Mouse (Mus musculus): ENCODE results near the gene Msmp.
"Not testable (repeated sequence)": the region's sequence is repeated elsewhere in the genome, so short reads cannot be mapped to it uniquely, and the experiment has no call there.

Gene Msmp

DNA sequence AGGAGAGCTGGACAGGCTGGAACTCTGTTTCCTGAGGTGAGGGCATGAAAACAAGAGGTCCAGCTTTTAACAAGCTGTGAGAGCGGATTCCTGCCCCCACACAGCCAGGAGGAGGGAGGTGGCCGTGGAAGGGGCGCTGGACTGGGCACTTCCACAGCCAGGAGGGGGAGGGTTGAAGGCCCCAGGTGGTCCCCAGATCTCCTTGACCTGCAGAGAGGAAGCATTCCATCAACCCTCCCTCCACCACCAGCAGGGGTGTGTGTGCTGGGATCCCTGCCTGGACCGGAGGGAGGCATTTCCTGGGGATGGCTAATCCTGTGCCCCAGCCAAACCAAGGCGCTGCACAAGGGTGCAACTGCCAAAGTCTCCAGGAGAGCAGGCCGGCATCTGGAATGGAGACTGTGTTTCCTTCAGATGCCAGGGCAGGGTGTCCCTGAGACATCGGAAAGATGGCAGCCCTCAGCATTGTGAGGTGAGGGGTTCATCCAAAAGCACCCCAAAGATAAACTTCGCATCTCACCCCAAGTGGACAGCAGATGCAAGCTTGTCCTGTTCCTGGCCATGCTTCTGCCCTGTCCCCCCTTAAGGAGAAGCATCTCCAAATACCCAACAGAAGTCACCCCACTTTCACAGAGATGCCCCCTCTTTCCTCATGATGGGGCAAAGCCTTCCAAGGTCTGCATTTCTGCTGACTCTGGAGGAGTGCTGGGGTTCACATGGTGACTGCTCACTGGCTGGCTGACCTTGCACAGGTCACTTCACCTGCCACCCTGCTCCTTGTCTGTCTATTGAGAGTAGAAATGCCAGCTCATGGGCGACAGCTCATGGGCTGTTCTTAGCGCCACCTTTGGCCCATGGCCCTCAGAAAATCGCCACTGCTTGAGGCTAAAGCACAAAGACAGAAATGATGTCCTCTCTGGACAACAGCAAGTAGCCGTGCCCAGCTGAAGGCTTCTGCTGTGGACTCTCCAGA is at the start of gene Msmp:
Gene Msmp, minus strand, starts transcription at position 51 of the 973 bp plus-strand sequence.
- no peak for DNase-seq

DNA sequence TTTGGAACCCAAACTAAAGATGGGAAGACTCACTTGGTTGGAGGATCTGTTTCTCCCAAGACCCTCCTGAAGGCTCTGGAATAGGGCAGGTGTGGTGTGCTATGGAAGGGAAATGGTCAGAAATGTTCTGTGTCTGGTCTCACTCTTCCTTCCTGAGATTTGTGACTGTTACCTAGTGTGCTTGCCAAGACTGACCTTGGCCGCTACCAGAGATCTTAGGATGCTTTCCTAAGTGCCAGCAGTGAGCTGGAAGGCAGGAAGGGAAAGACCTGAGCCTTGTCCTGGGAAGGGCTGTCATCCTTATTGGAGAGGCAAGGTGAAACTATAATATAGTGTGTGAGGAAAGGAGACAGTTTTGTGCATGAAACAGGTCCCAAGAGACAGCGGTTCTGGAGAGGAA is 49.4 kb upstream of the Msmp start:
- DNase-seq: no peak

DNA sequence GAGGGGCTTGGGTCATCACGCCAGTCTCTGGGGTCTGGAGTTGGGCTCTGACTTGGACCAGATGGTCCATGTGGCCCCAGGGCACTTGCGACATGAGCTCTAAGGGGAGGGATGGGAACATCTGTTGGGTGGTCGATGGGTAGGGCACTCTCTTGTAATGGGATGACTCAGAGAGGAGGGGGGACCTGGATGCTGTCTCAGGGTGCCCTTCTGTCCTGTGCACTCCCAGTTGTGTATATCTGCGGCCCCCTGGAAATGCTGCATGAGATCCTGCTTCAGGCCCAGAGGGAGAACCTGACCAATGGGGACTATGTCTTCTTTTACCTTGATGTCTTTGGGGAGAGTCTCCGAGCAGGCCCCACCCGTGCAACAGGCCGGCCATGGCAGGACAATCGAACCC is 49.0 kb upstream of the Msmp start:
- DNase-seq: no peak

DNA sequence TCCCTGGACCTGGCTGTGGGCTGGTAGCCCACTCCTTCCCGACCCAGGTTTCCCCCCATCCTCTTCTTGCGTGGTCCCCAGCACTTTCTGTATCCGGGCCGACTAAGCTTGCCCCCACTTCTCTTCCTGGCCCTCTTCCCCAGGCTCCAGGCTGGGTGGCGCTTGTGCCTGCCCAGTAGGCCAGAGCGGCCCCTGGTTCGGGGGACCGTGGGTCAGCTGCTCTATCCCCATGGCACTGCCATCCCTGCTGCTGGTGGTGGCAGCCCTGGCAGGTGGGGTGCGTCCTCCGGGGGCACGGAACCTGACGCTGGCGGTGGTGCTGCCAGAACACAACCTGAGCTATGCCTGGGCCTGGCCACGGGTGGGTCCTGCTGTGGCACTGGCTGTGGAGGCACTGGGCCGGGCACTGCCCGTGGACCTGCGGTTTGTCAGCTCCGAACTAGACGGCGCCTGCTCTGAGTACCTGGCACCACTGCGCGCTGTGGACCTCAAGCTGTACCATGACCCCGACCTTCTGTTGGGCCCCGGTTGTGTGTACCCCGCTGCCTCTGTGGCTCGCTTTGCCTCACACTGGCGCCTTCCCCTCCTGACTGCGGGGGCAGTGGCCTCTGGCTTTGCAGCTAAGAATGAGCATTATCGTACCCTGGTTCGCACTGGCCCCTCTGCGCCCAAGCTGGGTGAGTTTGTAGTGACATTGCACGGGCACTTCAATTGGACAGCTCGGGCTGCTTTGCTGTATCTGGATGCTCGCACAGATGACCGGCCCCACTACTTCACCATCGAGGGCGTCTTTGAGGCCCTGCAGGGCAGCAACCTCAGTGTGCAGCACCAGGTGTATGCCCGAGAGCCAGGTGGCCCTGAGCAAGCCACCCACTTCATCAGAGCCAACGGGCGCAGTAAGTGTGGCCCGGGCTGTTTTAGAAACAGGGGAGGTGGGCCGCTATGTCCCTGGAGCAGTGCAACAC is 47.9 kb upstream of the Msmp start:
- DNase-seq: no peak

DNA sequence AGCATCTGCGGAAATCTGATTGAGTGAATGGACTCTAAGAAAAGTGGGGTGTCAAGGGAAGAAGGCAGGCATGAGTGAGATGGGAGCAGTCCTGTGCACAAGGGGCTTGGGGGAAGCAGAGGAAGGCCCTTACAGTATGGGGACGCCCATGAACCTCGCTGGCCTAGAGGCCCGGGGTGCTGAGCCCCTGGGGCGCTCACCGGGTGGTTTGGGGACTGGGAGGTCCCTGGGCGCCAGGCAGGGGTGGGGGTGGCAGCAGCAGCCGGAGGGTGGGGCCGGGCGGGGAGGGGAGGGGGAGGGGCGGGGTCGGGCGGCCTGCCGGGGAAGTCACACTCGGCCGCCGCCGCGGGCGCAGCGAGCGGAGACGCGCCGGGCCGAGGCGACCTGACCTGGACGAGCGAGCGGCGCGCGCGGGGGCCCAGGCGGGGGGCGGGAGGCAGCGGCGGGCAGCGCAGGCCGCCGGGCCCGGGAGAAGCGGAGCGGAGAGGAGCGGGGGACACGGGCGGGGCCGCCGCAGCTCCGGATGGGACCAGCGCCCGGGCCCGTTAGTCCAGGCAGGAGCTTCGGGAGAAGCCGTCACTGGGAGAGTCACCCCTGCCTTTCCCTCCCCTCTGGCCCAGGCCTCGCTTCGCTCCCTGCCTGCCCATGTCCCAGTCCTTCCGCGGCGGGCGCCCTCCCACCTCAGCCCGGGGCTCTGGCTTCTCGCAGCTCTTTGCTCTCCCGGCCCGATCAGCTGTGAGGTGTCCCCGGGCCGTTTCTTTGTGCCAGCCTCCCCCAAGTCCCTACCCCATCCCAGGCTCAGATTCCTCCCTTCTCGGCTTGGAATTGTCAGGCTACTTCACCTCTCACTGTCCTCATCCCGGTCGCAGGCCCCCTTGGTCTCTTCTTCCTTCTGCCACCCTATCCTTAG is 47.0 kb upstream of the Msmp start, which contains the start of gene Npr2:
Gene Npr2, plus strand, starts transcription at position 890 of the 910 bp plus-strand sequence.
- no peak for DNase-seq

DNA sequence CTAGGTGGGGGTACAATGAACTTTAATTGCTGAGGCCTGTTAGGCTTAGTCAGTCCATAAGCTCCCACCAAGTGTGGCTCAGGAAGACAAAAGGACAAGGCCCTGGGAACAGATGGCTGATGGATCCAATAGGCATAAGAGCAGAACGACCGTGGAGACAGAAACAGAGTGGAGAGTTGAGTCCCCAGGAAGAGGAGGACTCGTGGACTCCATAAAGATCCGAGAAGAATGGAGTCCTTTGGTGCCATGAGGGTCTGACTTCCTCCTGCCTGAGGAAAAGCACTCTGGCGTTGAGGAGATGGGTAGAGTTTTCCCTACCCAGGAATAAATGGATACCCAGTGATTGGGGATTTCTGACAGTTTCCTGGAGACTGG is 46.4 kb upstream of the Msmp start:
- no peak for DNase-seq

DNA sequence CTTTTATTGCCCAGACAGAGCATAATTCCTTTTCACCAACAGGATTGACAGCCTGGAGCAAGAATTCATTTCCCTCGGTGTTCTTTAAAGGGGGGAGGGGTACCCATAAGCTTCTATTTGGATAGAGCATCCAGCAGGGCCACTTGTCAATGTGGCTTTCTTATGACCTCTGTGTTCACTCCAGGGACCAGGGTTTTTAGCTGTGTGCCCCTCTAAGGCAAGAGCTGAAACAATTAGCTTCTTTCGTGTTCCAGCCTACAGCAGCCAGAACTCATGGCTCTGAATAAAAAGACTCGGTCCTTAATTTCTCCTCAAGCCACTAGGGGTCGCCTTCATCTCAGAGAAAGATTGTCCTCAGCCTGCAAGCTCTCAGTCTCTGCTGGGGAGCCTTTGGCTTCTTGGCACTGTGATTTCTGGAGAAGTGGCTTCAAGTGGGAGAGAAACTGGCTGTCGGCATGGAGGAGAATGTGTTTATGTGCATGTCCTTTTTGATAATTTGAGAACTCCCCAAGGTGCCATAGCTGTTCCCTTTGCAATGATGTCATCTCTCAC is 45.8 kb upstream of the Msmp start:
- DNase-seq: peak in 1 of 2 experiments; percentile 67

DNA sequence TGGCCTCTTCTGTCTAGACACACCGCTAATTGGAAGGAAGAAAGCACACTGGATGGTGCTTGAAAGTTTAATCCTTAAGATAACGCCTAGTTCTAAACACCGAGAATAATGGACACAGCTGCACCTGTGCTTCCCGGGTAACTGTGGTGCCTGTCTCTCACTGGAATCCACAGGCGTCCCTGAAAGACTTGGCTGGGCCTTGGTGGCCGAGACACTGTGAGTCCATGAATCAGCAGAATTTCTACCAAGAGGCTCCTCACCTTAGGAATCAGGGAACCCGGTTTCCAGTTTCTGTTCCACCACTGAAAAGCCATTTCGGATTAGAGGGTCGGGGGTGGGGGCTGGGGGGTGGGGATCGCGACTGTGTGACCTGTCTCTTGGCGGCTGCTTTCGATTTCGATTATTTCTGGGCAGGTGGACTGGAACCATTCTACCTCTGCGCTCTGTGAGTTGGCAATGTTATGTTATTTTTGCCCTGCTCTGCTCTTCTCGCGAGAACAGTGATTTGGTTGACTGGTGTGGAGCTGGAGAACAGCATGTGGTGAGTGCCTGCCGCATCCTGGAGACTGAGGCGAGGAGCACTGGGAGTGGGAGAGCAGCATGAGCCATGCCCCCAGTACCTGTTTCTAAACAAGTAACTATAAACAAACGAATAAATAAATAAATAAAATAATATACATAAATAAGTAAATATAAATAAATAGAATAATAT is 45.0 kb upstream of the Msmp start:
- DNase-seq: no peak

DNA sequence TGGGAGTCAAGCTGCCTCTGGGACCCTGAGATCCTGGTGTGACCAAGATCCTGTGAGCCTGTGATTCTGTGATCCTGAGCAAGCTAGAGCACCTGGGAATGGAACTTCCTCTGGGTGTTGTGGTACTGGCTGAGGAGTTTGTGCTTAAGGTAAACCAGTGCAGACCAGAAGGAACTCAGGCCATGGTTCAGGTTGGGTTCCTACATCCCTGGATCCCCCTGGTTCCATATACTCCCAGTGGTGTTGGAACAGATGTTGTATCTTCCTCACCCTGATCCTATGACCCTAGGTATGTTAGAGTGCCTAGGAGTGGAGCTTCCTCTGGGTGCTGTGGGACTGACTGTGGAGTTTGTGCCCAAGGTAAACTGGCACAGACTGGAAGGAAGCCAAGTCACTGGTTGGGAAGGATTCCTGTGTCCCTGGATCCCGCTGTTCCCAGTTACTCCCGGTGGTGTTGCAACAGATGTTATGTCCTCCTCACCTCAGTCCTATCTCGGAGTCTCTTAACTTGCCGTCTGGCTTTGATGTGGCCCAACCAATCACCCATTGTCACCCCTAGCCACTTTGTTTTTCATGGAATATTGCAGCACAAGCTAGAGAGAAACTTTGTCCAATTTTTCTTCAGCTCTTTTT is 36.0 kb upstream of the Msmp start:
- no peak for DNase-seq

DNA sequence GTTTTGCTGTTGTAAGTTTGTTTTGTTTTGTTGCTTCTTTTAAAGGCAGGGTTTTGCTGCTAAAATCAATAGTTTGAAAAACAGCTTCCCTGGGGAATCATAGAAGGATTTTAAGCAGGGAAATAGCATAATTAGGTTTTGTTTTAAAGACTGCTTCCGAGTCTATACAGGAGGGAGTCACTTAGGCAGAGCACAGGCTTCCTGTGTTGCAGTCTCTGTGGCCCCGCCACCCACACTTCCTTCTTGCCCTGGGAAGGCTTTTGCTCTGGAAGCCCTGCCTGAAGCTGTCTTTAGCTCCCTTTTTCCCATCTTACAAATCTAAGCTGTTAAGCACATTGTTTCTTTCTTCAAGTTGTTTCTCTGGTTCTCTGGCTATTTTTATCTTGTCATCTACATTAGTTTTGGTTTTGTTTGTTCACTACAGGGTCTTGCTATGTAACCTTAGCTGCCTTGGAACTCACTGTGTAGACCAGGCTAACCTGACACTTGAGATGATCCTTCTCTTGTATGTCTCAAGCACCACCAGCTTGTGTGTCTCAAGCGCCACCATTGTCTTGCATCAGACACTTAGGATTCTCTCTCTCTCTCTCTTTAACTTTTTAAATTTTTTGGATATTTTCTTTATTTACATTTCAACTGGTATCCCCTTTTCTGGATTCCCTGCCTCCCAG is 28.9 kb upstream of the Msmp start:
- DNase-seq: no peak

DNA sequence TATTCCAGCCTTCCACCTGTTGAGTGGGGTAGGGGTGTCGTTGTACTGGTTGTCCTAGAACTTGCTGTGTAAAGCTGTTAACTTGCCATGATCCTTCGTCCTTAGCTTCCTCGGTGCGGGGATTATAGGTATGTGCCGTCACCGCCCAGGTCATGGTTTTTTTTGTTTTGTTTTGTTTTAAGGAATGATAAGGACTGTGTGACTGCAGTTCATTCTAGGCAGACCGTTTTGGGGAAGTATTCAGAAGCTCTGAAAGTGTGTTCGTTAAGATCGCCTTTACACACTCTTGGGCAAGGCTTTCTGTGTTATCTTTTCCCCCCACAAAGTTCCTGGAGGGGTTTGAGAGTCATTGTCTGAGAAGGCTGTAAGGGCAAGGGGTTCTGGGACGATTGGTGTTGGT is 28.2 kb upstream of the Msmp start:
- DNase-seq: no peak

DNA sequence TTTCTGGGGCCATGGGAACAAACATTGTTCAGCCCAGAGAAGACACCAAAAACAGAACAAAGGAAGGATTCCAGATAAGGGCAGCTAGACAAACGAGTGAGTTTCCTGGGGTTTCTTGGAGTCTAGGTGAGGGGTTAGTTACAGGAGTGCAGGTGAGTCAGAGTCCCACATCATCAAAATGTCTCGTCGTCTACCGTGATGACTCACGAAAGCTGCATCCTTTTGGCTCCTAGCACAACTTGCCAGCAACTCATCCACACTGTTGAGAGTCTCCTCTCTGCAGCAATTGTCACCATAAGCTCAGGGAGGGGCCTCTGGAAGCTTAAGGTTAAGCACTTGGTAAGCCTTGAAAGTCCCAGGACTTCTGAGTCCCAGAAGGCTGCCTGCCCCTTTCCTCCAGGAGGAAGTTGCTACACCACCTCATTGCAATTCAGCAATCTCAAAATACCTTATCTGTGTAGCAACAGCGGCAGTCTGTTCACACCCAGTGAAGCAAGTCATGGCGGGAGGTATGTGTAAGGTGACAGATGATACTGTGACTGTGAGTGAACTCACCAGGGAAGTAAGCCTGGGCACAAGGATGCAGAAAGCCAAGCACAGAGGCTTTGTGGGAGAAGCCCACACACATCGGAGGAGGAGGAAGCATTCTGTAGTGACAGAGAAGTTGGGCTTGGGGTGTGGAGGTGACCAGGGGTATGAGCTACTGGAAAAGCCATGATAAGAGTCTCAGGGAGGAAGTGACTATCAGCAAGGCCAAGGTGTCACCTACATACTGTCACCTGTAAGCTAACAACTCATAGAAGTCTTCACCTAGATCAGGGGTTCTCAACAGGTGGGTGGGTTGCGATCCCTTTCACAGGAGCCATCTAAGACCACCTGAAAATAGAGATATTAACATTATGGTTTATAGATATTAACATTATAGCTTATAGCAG is 20.7 kb upstream of the Msmp start:
- no peak for DNase-seq

DNA sequence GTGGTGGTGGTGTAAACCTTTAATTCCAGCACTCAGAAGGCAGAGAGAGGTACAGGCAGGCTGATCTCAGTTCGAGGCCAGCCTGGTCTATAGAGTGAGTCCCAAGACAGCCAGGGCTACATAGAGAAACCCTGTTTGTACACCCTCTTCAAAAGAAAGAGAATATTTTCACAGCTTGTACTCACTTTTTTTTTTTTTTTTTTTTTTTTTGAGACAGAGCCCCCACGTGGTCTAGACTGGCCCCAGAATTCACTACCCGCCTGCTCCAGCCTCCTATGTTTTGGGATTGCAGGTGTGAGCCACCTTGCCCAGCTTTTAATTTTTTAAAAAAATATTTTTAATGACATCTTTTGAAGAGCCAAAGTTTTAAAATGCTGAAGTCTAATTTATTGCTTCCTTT is 19.8 kb upstream of the Msmp start:
- no peak for DNase-seq

DNA sequence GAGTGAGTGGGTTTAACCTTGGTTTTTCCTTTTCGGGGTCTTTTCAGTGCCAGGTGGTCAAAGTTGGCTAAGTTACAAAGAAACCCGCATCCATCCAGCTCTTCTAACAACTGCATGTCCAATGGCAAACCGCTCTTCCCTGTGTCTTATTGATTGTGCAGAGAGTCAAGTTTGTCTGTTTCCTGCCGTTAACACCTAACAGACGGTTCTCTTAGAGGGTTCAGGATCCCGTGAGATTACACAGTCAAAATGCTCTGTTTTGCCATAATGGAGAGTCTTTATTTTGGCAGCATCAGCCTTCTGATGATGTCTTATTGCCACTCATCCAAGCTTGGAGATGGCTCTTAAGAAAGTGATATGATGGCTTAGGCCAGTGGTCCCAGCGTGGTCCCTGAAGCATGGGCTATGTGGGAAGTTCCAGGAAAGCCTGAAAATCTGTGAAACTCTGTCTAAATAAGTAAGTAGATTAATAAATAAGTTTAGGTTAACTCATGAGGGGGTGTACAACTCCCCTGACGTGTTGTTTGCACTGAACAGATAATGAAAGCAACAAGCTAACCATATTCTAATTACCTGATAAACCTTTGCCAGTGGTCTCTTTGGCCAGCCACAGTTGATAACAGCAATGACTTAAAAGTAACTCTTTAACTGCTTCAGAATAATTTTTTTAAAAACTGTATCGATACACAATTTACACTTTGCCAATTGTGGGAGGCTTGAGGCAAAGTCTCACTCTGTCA is 16.1 kb upstream of the Msmp start:
- no peak for DNase-seq

DNA sequence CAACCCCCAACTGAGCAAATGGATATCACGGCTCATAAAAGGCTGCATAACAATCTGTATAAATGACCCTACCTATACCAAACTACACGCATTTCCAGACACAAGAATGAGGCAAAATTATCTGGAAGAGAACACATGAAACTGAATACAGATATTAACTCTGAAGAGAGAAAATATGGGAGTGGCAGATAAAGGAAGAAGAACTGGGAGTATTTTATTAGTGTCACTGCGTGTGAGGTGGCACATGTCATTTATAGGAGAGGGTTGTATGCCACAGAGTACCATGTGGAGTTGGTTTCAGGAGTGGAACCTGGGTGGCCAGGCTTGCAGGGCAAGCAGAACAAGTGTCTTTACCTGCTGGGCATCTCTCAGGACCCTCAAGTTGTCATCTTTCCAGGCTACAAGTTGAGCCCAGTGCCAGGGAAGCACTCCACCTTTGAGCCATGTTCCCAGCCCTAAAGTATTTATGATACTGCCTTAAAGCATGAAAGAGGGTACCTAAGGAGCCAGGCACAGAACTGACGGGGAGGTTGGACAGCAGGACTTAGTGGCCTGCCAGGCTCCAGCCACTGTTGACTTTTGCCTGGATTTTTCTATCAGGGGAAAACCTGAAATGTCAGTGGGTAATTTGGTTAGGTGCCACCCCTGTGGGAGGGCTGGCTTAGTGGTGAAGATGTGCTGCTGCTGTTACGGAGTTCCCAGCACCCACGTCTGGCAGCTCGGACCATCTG is 14.5 kb upstream of the Msmp start:
- DNase-seq: no peak

DNA sequence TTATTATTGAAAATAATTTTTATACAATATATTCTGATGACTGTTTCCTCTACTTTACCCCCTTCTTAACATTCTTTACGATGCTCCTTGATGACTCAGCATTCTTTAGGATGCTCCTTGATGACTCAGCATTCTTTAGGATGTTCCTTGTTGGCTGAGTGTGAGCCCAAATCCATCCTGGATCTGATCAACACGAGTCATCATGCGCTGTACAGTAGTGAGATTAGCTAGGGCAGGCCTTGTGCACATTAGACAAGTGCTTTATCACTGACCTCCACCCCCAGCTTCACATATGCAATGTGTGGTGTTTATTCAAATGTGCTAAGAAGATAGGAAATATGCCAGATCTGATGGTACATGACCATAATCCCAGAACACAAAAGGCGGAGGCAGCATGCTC is 13.9 kb upstream of the Msmp start:
- DNase-seq: no peak

DNA sequence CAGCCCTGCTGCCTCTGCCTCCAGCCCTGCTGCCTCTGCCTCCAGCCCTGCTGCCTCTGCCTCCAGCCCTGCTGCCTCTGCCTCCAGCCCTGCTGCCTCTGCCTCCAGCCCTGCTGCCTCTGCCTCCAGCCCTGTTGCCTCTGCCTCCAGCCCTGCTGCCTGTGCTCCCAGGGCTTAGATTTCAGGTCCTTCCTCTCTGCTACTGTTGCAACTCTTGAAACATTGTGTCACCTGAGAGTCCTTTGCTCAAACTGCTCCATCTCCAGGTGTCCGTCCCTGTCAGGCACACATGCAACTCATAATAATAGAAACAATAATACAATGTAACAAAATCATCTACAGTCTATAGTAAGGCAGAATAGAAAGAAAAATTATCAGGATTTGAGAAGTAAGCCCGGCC is 12.3 kb upstream of the Msmp start:
- not testable (repeated sequence) for DNase-seq

DNA sequence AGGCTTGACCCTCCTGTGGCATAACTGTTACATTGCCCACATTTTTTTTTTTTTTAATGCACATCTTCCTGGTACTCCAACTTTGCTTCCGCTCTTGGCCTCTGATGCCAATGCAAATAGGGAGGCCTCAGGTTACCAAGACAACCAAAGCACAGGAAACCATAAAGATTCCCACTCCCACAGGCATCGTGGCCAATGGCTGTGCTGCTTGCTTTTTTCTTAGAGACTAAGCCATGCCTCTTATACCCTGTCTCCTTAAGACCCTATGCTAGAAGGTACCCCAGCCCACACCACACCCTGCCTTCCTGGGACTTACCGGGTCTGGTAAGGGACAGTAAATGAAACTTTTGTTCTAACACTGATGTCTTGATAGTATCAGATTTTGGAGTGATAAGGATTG is 9.2 kb upstream of the Msmp start:
- DNase-seq: no peak

All from spleen, adult 18-20 months (tissue).